Mouse (Mus musculus) megakaryocyte, embryonic 14.5 days (primary cell): ENCODE results near the gene Prss57.

Experiments used
- FLI1 ChIP-seq: IDR thresholded peaks from 2 replicates; pipeline ENCODE4 v1.6.1; 2012; ENCODE audit warnings: low read length, inconsistent platforms, mixed read lengths
- GATA1 ChIP-seq: IDR thresholded peaks from 3 replicates; pipeline ENCODE4 v1.6.1; 2012; ENCODE audit warnings: mixed read lengths, low read length, inconsistent platforms, borderline replicate concordance

- TF ChIP-seq FLI1 (no peak), GATA1 (no peak)
Measured at GRCm38 (mm10) chr10:79818225-79818624, 27.5 kb upstream of the Prss57 start.
